8 mouse cellular contexts compared by ENCODE assay signal in genomic region chr1:131208081-131208480, GRCm38 (mm10).
"Had no signal": no experiment of that assay in that cellular context is flagged by ENCODE, and none has a peak within 500 bp of the region (broad histone marks: within the 10 kb centered on the region; RNA-seq: fewer than 3 reads in every experiment).

No protein-coding gene starts in this region.

- H3K9ac ChIP-seq: limb, embryonic 12.5 days; liver, embryonic 14.5 days; liver, postnatal 0 days; lung, embryonic 15.5 days; neural tube, embryonic 13.5 days; stomach, embryonic 15.5 days had no signal

- H3K4me1 ChIP-seq: neural tube, embryonic 13.5 days had no signal

- H3K36me3 ChIP-seq: limb, embryonic 12.5 days; lung, embryonic 15.5 days; midbrain, embryonic 10.5 days; neural tube, embryonic 13.5 days; stomach, embryonic 15.5 days had no signal

- H3K27me3 ChIP-seq: limb, embryonic 12.5 days; lung, embryonic 15.5 days; neural tube, embryonic 13.5 days; stomach, embryonic 15.5 days had no signal

- ATAC-seq: liver, postnatal 0 days had no signal

- H3K4me3 ChIP-seq: left cerebral cortex, adult 2 months; limb, embryonic 12.5 days; lung, embryonic 15.5 days; midbrain, embryonic 10.5 days; neural tube, embryonic 13.5 days; stomach, embryonic 15.5 days had no signal

- H3K9me3 ChIP-seq: limb, embryonic 12.5 days; lung, embryonic 15.5 days; midbrain, embryonic 10.5 days; neural tube, embryonic 13.5 days; stomach, embryonic 15.5 days had no signal

- H3K27ac ChIP-seq: left cerebral cortex, adult 2 months; limb, embryonic 12.5 days; liver, embryonic 14.5 days; lung, embryonic 15.5 days; midbrain, embryonic 10.5 days; neural tube, embryonic 13.5 days; stomach, embryonic 15.5 days had no signal

- H3K4me2 ChIP-seq: limb, embryonic 12.5 days; lung, embryonic 15.5 days; neural tube, embryonic 13.5 days; stomach, embryonic 15.5 days had no signal
